ENCODE assay signal across 8 mouse cellular contexts in the genomic region with DNA sequence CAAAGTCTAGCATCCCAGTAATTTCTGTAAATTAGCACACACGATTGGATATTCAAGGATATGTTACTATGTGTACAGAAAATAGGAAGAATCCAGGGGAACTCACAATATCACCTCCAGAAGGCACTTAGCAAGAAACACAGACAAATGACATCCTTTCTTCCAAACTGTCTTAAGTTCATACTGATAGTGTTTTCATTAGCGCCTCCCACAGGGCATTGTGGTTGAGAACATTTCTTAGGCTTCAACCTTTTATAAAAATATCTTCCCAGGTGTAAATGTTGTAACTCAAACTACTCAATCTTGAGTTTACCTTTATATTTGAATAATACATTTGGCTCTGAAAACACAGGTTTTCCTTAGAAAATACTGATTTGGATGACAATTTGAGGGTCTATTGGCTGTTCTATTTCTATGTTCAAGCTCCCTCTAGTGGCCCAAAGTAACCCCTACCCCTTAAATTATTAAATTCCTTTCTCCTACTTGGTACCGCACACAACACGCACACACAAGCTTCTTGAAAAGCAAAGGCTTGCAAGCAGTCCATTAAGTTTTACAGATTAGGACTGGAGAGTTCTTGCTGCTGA. TPM values are rescaled to one million over a fixed set of nuclear protein-coding genes. Genes with fewer than 3 reads are reported as not detected.
DNase-seq lines count a peak whose midpoint lies in the region; ATAC-seq and TF ChIP-seq lines count a peak whose summit lies in the region.

No protein-coding gene starts in this region.

- no peaks in the 10 kb centered on the region for H3K4me1 ChIP-seq in forebrain, embryonic 15.5 days
- H3K4me1 ChIP-seq in forebrain, embryonic 12.5 days: no peaks in the 10 kb centered on the region
- no peaks in the 10 kb centered on the region for H3K4me1 ChIP-seq in liver, embryonic 14.5 days (replicated peaks; ENCODE audit: control insufficient read depth in 2 of 2, insufficient read depth in 2 of 2, low read length in 1 of 2)
- no peaks in the 10 kb centered on the region for H3K4me1 ChIP-seq in liver, embryonic 12.5 days

- H3K9me3 ChIP-seq in forebrain, embryonic 15.5 days: no peaks in the 10 kb centered on the region
- H3K9me3 ChIP-seq in forebrain, embryonic 12.5 days: no peaks in the 10 kb centered on the region
- H3K9me3 ChIP-seq in liver, embryonic 14.5 days (ENCODE audit: control insufficient read depth, low read length): no peaks in the 10 kb centered on the region
- no peaks in the 10 kb centered on the region for H3K9me3 ChIP-seq in liver, embryonic 12.5 days (replicated peaks)

- H3K9ac ChIP-seq in forebrain, embryonic 15.5 days (replicated peaks): no peak overlapping the region
- no peak overlapping the region for H3K9ac ChIP-seq in forebrain, embryonic 12.5 days
- no peak overlapping the region for H3K9ac ChIP-seq in liver, embryonic 14.5 days (replicated peaks)
- H3K9ac ChIP-seq in liver, embryonic 12.5 days: no peak overlapping the region

- H3K36me3 ChIP-seq in forebrain, embryonic 15.5 days: peaks cover 6% of the 10 kb centered on the region
- H3K36me3 ChIP-seq in forebrain, embryonic 12.5 days (replicated peaks): peaks cover 24% of the 10 kb centered on the region
- H3K36me3 ChIP-seq in liver, embryonic 14.5 days (replicated peaks; ENCODE audit: control insufficient read depth, insufficient read depth, low read depth): peaks cover 14% of the 10 kb centered on the region
- H3K36me3 ChIP-seq in liver, embryonic 12.5 days: peaks cover 52% of the 10 kb centered on the region

- no peak overlapping the region for H3K4me2 ChIP-seq in forebrain, embryonic 15.5 days (replicated peaks)
- H3K4me2 ChIP-seq in forebrain, embryonic 12.5 days: no peak overlapping the region
- no peak overlapping the region for H3K4me2 ChIP-seq in liver, embryonic 14.5 days (ENCODE audit: low read depth)
- H3K4me2 ChIP-seq in liver, embryonic 12.5 days: no peak overlapping the region

- no peaks in the 10 kb centered on the region for H3K27me3 ChIP-seq in forebrain, embryonic 15.5 days
- H3K27me3 ChIP-seq in forebrain, embryonic 12.5 days: no peaks in the 10 kb centered on the region
- no peaks in the 10 kb centered on the region for H3K27me3 ChIP-seq in liver, embryonic 14.5 days (ENCODE audit: control insufficient read depth, insufficient read depth, low read length)
- H3K27me3 ChIP-seq in liver, embryonic 12.5 days (replicated peaks): no peaks in the 10 kb centered on the region

- DNase-seq in liver, embryonic 14.5 days (ENCODE audit: low read depth in 3 of 3, low spot score in 3 of 3): peak in 2 of 3 experiments; percentile 22 to 23
- DNase-seq in embryo, embryonic 10.5 days (ENCODE audit: low spot score): peak; percentile 71
- DNase-seq in lung, postnatal 36 days: peak; percentile 72
- no peak for DNase-seq in ovary, adult 18-20 months (ENCODE audit: low spot score)

- TF ChIP-seq CTCF in liver, embryonic 14.5 days (IDR thresholded peaks at IDR 0.05; ENCODE audit: low read depth): peak; percentile 48

- 67% methylated on average over 4 of the region's 4 CpGs for WGBS in forebrain, embryonic 15.5 days
- 71% methylated on average over 4 of the region's 4 CpGs for WGBS in forebrain, embryonic 12.5 days
- 80% methylated on average over 4 of the region's 4 CpGs for WGBS in liver, embryonic 14.5 days (ENCODE audit: insufficient replicate concordance)
- WGBS in liver, embryonic 12.5 days (ENCODE audit: insufficient replicate concordance): 80% methylated on average over 4 of the region's 4 CpGs

- TF ChIP-seq EP300 in liver, embryonic 14.5 days (IDR thresholded peaks at IDR 0.05; ENCODE audit: low read depth): no peak

- H3K27ac ChIP-seq in forebrain, embryonic 15.5 days (replicated peaks): no peak overlapping the region
- no peak overlapping the region for H3K27ac ChIP-seq in forebrain, embryonic 12.5 days
- no peak overlapping the region for H3K27ac ChIP-seq in liver, embryonic 14.5 days
- no peak overlapping the region for H3K27ac ChIP-seq in liver, embryonic 12.5 days

- no peak overlapping the region for H3K4me3 ChIP-seq in forebrain, embryonic 15.5 days
- no peak overlapping the region for H3K4me3 ChIP-seq in forebrain, embryonic 12.5 days (replicated peaks)
- H3K4me3 ChIP-seq in liver, embryonic 14.5 days (ENCODE audit: insufficient read depth in 1 of 2, low read depth in 2 of 2, low read length in 2 of 2): no peak overlapping the region
- no peak overlapping the region for H3K4me3 ChIP-seq in liver, embryonic 12.5 days

- ATAC-seq in forebrain, embryonic 15.5 days (replicated peaks): peak; percentile 71; the same call in 1 of the 2 replicates
- ATAC-seq in forebrain, embryonic 12.5 days (ENCODE audit: low FRiP score): no peak
- ATAC-seq in liver, embryonic 14.5 days (ENCODE audit: insufficient read depth): peak; percentile 41; the same call in 1 of the 2 replicates
- no peak for ATAC-seq in liver, embryonic 12.5 days
- ATAC-seq in activated CD4-positive, CD25-positive, alpha-beta regulatory T cell, adult 4 months: no peak

RNA-seq across cellular contexts. Expression of a gene that starts 27.8 kb away (rescaled TPM):
- polyA plus RNA-seq in forebrain, embryonic 15.5 days (2015; fragmentation: Nextera tagmentation; extraction: Ambion mirVana): 7.7 and 8.3 TPM in 2 replicates
- polyA plus RNA-seq in forebrain, embryonic 12.5 days (2016; fragmentation: Nextera tagmentation; extraction: Ambion mirVana): 8.6 and 9.5 TPM in 2 replicates
- polyA plus RNA-seq in liver, embryonic 14.5 days (2012; rRNA removed): 2.6 and 2.9 TPM in 2 replicates
- polyA plus RNA-seq in liver, embryonic 14.5 days (2014; fragmentation: Nextera tagmentation; extraction: Ambion mirVana): 3.2 and 3.6 TPM in 2 replicates
- polyA plus RNA-seq in liver, embryonic 12.5 days (2016; fragmentation: Nextera tagmentation; extraction: Ambion mirVana): 5.9 and 6.7 TPM in 2 replicates
- polyA plus RNA-seq in activated CD4-positive, CD25-positive, alpha-beta regulatory T cell, adult 4 months (2017; shearing (Covaris generic)): 10 to 100 TPM; 12.8 to 14.9 TPM

RNA-seq across cellular contexts. Expression of a gene that starts 44.4 kb away (rescaled TPM):
- 3.8 and 4.4 TPM in 2 replicates for polyA plus RNA-seq in forebrain, embryonic 15.5 days (2015; fragmentation: Nextera tagmentation; extraction: Ambion mirVana)
- 2.4 and 2.8 TPM in 2 replicates for polyA plus RNA-seq in forebrain, embryonic 12.5 days (2016; fragmentation: Nextera tagmentation; extraction: Ambion mirVana)
- 224 and 309 TPM in 2 replicates for polyA plus RNA-seq in liver, embryonic 14.5 days (2012; rRNA removed)
- polyA plus RNA-seq in liver, embryonic 14.5 days (2014; fragmentation: Nextera tagmentation; extraction: Ambion mirVana): 511 and 546 TPM in 2 replicates
- 226 and 233 TPM in 2 replicates for polyA plus RNA-seq in liver, embryonic 12.5 days (2016; fragmentation: Nextera tagmentation; extraction: Ambion mirVana)
- 10 to 100 TPM; 11.0 to 12.0 TPM for polyA plus RNA-seq in activated CD4-positive, CD25-positive, alpha-beta regulatory T cell, adult 4 months (2017; shearing (Covaris generic))

Comparison
In these comparisons a context has a peak if more than half of its experiments do, and no peak if none do; other contexts are left out.
1. ATAC-seq: peak in forebrain, embryonic 15.5 days (single experiment) and liver, embryonic 14.5 days (single experiment); none in forebrain, embryonic 12.5 days (single experiment), liver, embryonic 12.5 days (single experiment) and activated CD4-positive, CD25-positive, alpha-beta regulatory T cell, adult 4 months (single experiment).
2. RNA of a gene that starts 44.4 kb away (polyA plus RNA-seq): 224 to 546 TPM in liver, embryonic 14.5 days and 226 to 233 TPM in liver, embryonic 12.5 days; 11.0 to 12.0 TPM in activated CD4-positive, CD25-positive, alpha-beta regulatory T cell, adult 4 months, 3.8 to 4.4 TPM in forebrain, embryonic 15.5 days and 2.4 to 2.8 TPM in forebrain, embryonic 12.5 days; every median in the first group is over 10 times any median in the second.